Mouse (Mus musculus): Measurements from ENCODE around the gene Xrcc4. TPM values are rescaled to one million over a fixed set of nuclear protein-coding genes. Genes with fewer than 3 reads are reported as not detected.

Xrcc4 gene
- polyA plus RNA-seq, 1 experiment from 2014 or later, result 15.5 TPM

DNA sequence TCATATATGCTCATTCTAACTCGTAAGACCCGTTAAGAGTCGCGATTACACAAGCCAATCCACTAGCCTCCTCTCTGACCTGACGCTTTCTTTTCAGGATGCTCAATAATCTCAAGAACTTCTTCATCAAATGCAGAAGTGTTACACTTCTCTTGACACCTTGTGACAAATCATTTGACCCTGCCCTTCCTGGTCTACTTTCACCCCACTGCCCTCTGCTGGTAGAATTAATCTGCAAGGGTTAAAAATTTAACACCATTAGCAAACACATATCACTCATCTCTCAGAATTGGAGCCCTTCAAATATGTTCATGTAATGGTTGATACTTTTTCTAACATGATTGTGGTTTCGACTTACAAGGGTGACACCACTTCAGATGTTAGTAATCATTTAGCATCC is 37.7 kb downstream of the Xrcc4 start:
- Histone ChIP-seq H3K4me2 (ENCODE audit: low read length) (no peak overlapping the region), H3K36me3 (ENCODE audit: control insufficient read depth, insufficient read depth) (no peaks in the 10 kb centered on the region), H3K27me3 (replicated peaks; ENCODE audit: control insufficient read depth, insufficient read depth, low read length) (no peaks in the 10 kb centered on the region), H3K4me1 (replicated peaks; ENCODE audit: control insufficient read depth, insufficient read depth, low read length) (no peaks in the 10 kb centered on the region), H3K9me3 (ENCODE audit: control insufficient read depth, low read length) (no peaks in the 10 kb centered on the region), H3K4me3 (replicated peaks; ENCODE audit: low read length) (no peak overlapping the region), H3K27ac (ENCODE audit: low read length) (no peak overlapping the region), H3K9ac (replicated peaks; ENCODE audit: low read depth, low read length) (no peak overlapping the region)
- no peak for ATAC-seq
- WGBS, result 80% methylated on average over 6 of the region's 6 CpGs

DNA sequence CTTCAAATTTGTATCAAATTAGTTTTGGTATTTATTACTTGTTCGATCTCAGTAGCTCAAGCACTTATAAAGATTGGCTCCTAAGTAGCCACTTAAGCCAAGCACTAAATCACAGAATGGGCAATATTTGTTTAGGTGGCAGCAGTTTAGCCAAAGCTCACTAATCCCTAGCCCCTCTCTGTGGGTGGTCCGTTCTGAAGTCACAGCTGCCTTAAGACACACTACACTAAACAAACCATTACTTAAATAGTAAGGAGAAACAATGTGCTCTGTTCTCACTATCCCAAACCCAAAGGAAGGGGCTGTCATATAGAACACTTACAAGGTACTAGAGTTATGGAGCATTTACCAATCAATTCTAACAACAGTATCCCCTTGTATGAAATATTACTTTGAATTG is 49.8 kb downstream of the Xrcc4 start:
- ATAC-seq, result no peak
- H3K4me2 ChIP-seq (ENCODE audit: low read length), result no peak overlapping the region
- no peaks in the 10 kb centered on the region for H3K4me1 ChIP-seq (replicated peaks; ENCODE audit: control insufficient read depth, insufficient read depth, low read length)
- WGBS, result 6% methylated on average over 2 of the region's 2 CpGs
- H3K27ac ChIP-seq (ENCODE audit: low read length), result no peak overlapping the region
- no peak overlapping the region for H3K4me3 ChIP-seq (replicated peaks; ENCODE audit: low read length)
- no peak overlapping the region for H3K9ac ChIP-seq (replicated peaks; ENCODE audit: low read depth, low read length)
- H3K36me3 ChIP-seq (ENCODE audit: control insufficient read depth, insufficient read depth), result no peaks in the 10 kb centered on the region
- no peaks in the 10 kb centered on the region for H3K9me3 ChIP-seq (ENCODE audit: control insufficient read depth, low read length)
- no peaks in the 10 kb centered on the region for H3K27me3 ChIP-seq (replicated peaks; ENCODE audit: control insufficient read depth, insufficient read depth, low read length)

DNA sequence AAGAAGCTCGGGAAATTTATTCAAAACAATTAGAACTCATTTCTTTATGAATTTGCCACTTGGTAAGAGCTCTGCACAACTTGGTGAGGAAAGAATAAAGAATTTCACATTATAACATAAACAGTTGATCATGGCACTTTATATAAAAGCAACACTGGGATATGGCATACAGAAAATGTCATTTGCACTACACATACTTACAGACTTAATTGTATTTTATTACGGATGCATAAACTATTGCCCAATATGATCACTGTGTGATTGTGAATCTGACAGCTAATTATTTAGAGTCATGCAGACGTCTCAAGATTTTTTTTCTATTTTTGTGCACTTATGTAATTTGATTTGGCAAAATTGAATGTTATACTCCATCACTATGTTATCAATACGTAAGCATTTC is 56.4 kb downstream of the Xrcc4 start:
- Histone ChIP-seq H3K9me3 (ENCODE audit: control insufficient read depth, low read length) (no peaks in the 10 kb centered on the region), H3K4me3 (replicated peaks; ENCODE audit: low read length) (no peak overlapping the region), H3K9ac (replicated peaks; ENCODE audit: low read depth, low read length) (no peak overlapping the region), H3K4me2 (ENCODE audit: low read length) (no peak overlapping the region), H3K36me3 (ENCODE audit: control insufficient read depth, insufficient read depth) (no peaks in the 10 kb centered on the region), H3K27ac (ENCODE audit: low read length) (no peak overlapping the region), H3K4me1 (replicated peaks; ENCODE audit: control insufficient read depth, insufficient read depth, low read length) (no peaks in the 10 kb centered on the region), H3K27me3 (replicated peaks; ENCODE audit: control insufficient read depth, insufficient read depth, low read length) (no peaks in the 10 kb centered on the region)
- WGBS, result 52% methylated on average over 4 of the region's 4 CpGs
- no peak for ATAC-seq

DNA sequence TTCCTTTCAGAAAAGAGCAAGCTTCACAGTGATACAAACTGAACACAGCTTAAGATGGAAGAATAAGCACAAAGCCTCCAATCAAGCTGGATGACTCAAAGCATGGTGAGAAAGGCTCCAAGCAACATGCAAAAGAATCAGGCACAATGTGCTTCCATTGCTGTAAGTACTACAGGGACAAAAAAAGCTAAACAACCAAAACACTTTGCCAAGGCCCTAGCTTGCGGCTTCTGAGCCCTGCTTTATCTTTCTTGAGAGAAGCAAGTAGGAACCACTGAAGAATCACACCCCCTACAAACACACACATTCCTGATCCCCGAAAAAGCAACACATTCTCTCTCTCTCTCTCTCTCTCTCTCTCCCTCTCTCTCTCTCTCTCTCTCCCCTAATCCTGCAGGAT is 56.9 kb downstream of the Xrcc4 start:
- H3K36me3 ChIP-seq (ENCODE audit: control insufficient read depth, insufficient read depth), result no peaks in the 10 kb centered on the region
- H3K27me3 ChIP-seq (replicated peaks; ENCODE audit: control insufficient read depth, insufficient read depth, low read length), result no peaks in the 10 kb centered on the region
- no peaks in the 10 kb centered on the region for H3K9me3 ChIP-seq (ENCODE audit: control insufficient read depth, low read length)
- H3K4me3 ChIP-seq (replicated peaks; ENCODE audit: low read length), result no peak overlapping the region
- no peak overlapping the region for H3K27ac ChIP-seq (ENCODE audit: low read length)
- WGBS, result 15% methylated on average over 2 of the region's 2 CpGs
- H3K9ac ChIP-seq (replicated peaks; ENCODE audit: low read depth, low read length), result no peak overlapping the region
- no peak overlapping the region for H3K4me2 ChIP-seq (ENCODE audit: low read length)
- ATAC-seq, result 0 out of 2 replicates have a peak, but pooled peaks have one; percentile 45
- no peaks in the 10 kb centered on the region for H3K4me1 ChIP-seq (replicated peaks; ENCODE audit: control insufficient read depth, insufficient read depth, low read length)

DNA sequence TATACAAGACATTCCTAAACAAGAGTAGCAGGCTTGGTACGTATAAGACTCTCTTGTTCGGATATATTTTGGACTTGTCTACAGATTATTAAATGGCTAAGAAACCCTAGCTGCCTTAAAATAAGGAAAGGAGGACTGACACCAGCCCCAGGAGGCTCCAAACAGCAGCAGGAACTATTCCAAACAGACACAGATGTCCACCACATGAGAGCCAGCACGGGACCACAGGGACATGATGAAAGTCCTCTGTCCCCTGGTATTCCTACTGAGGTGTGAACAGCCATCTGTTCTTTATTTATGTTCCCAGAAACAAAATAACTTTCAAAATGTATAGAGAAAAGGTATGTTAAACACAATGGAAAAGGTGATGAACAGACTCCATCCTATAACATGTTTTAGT is 58.5 kb downstream of the Xrcc4 start:
- Histone ChIP-seq H3K9ac (replicated peaks; ENCODE audit: low read depth, low read length) (no peak overlapping the region), H3K4me1 (replicated peaks; ENCODE audit: control insufficient read depth, insufficient read depth, low read length) (no peaks in the 10 kb centered on the region), H3K4me3 (replicated peaks; ENCODE audit: low read length) (no peak overlapping the region), H3K9me3 (ENCODE audit: control insufficient read depth, low read length) (no peaks in the 10 kb centered on the region), H3K4me2 (ENCODE audit: low read length) (no peak overlapping the region), H3K36me3 (ENCODE audit: control insufficient read depth, insufficient read depth) (no peaks in the 10 kb centered on the region), H3K27me3 (replicated peaks; ENCODE audit: control insufficient read depth, insufficient read depth, low read length) (no peaks in the 10 kb centered on the region), H3K27ac (ENCODE audit: low read length) (no peak overlapping the region)
- 87% methylated on average over 3 of the region's 3 CpGs for WGBS
- ATAC-seq, result no peak

DNA sequence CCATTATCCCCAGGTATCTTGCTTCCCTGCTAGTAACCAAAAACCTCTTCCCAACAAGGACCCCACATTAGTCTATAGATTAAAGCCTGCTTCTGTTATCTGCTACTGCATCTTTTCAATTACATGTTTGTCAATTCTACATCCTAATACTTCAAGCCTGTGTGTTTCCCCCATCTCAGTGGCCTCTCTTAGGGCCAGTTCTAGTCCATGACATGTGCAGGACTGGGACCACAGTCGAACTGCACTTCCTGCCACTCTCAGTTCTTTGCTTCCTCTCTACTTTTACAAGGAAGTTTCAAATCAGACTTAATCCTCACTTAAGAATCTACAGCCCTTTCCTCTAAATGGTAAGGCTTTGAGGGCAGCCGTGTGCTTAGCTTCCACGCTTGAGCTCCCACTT is 76.8 kb downstream of the Xrcc4 start:
- H3K36me3 ChIP-seq (ENCODE audit: control insufficient read depth, insufficient read depth), result no peaks in the 10 kb centered on the region
- H3K9me3 ChIP-seq (ENCODE audit: control insufficient read depth, low read length), result no peaks in the 10 kb centered on the region
- no peak overlapping the region for H3K9ac ChIP-seq (replicated peaks; ENCODE audit: low read depth, low read length)
- no peak overlapping the region for H3K27ac ChIP-seq (ENCODE audit: low read length)
- no peaks in the 10 kb centered on the region for H3K4me1 ChIP-seq (replicated peaks; ENCODE audit: control insufficient read depth, insufficient read depth, low read length)
- WGBS, result 27% methylated on average over 3 of the region's 3 CpGs
- no peak overlapping the region for H3K4me2 ChIP-seq (ENCODE audit: low read length)
- H3K27me3 ChIP-seq (replicated peaks; ENCODE audit: control insufficient read depth, insufficient read depth, low read length), result no peaks in the 10 kb centered on the region
- no peak overlapping the region for H3K4me3 ChIP-seq (replicated peaks; ENCODE audit: low read length)
- no peak for ATAC-seq

DNA sequence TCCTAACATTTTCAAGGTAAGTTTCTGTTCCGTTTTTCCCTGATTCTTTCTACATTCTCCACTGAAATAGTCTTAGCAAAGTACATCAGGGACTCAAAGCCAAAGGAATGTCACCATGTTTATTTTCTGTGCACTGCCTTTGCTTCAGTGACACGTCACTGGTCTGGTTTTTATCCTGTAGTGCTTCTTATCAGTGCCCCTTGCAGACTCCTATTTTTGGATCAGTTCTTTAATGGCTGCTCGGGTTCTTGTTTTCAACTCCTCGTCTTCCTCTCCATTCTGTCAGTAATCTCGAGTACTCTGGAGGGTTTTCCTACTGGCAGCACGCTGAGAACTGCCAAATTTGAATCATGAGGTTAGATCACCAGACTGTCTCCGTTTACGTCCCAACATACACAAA is 77.2 kb downstream of the Xrcc4 start:
- H3K4me3 ChIP-seq (replicated peaks; ENCODE audit: low read length), result no peak overlapping the region

DNA sequence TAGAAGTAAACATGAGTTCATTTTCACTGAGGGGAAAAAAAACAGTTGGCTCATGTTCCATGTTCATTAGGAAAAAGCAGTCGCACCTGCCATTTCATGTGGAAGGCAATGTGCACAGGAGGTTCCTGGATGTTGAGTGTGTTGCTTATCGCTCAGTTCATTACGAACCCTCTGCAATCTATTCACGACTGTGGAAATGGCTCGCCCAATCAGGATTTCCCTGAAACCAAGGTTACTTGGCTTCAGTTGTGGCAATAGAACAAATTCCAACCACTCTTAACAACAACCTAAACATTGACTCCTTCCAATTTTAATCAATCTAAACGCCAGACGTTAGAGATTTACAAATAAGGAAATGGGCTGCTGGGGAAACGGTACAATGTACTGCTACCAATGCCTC is 78.3 kb downstream of the Xrcc4 start:
- no peaks in the 10 kb centered on the region for H3K4me1 ChIP-seq (replicated peaks; ENCODE audit: control insufficient read depth, insufficient read depth, low read length)
- H3K4me2 ChIP-seq (ENCODE audit: low read length), result no peak overlapping the region
- no peak overlapping the region for H3K27ac ChIP-seq (ENCODE audit: low read length)
- no peak overlapping the region for H3K9ac ChIP-seq (replicated peaks; ENCODE audit: low read depth, low read length)
- no peaks in the 10 kb centered on the region for H3K9me3 ChIP-seq (ENCODE audit: control insufficient read depth, low read length)
- H3K36me3 ChIP-seq (ENCODE audit: control insufficient read depth, insufficient read depth), result no peaks in the 10 kb centered on the region
- peak; percentile 67; the same call in 1 of the 2 replicates for ATAC-seq
- no peak overlapping the region for H3K4me3 ChIP-seq (replicated peaks; ENCODE audit: low read length)
- H3K27me3 ChIP-seq (replicated peaks; ENCODE audit: control insufficient read depth, insufficient read depth, low read length), result no peaks in the 10 kb centered on the region
- WGBS, result 60% methylated on average over 8 of the region's 8 CpGs

More for the DNA sequence above, 77.2 kb downstream of the Xrcc4 start:
- Histone ChIP-seq H3K9me3 (ENCODE audit: control insufficient read depth, low read length) (no peaks in the 10 kb centered on the region), H3K4me2 (ENCODE audit: low read length) (no peak overlapping the region), H3K9ac (replicated peaks; ENCODE audit: low read depth, low read length) (no peak overlapping the region), H3K36me3 (ENCODE audit: control insufficient read depth, insufficient read depth) (no peaks in the 10 kb centered on the region), H3K27me3 (replicated peaks; ENCODE audit: control insufficient read depth, insufficient read depth, low read length) (no peaks in the 10 kb centered on the region), H3K27ac (ENCODE audit: low read length) (no peak overlapping the region), H3K4me1 (replicated peaks; ENCODE audit: control insufficient read depth, insufficient read depth, low read length) (no peaks in the 10 kb centered on the region)
- no peak for ATAC-seq
- WGBS, result 62% methylated on average over 8 of the region's 8 CpGs

DNA sequence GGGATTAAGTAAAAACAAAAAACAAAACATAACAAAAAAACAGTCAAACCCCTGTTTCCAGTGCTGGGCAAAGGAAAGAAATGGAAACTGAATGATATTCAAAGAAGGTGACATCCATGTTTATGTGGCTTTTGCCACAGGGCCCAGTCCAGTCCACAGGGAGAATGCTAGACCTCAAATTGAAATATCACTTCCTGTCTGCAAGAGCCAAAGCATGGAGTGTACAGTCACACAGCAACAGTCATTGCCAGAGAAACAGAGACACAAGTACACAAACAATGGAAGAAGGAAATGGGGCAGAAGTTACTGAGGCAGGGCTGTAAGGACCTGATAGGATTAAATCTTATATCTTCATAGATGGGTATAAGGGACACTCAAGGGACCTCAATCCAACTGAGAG is 79.6 kb downstream of the Xrcc4 start:
- H3K4me2 ChIP-seq (ENCODE audit: low read length), result no peak overlapping the region
- no peak for ATAC-seq
- H3K36me3 ChIP-seq (ENCODE audit: control insufficient read depth, insufficient read depth), result no peaks in the 10 kb centered on the region
- H3K27me3 ChIP-seq (replicated peaks; ENCODE audit: control insufficient read depth, insufficient read depth, low read length), result no peaks in the 10 kb centered on the region
- no peak overlapping the region for H3K9ac ChIP-seq (replicated peaks; ENCODE audit: low read depth, low read length)
- no peak overlapping the region for H3K27ac ChIP-seq (ENCODE audit: low read length)
- H3K4me1 ChIP-seq (replicated peaks; ENCODE audit: control insufficient read depth, insufficient read depth, low read length), result no peaks in the 10 kb centered on the region
- no peak overlapping the region for H3K4me3 ChIP-seq (replicated peaks; ENCODE audit: low read length)
- H3K9me3 ChIP-seq (ENCODE audit: control insufficient read depth, low read length), result no peaks in the 10 kb centered on the region

DNA sequence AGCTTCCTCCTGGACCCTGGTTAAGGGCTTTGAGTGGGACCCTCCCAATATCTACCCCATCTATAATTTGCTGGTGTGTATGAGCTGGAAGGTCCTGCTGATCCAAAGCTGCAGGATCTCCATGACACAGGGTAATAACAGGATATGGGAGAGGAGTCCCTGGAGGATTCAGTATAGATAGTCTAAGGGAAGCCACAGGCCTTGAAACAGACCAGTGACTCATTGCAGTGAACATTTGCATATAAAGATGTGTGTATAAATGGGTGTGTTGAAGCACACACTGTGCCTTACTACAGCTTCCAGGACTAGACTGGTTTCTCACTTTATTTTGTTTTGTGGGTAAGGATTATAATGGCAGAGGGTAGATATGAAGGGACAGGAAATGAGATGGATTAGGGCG is 83.8 kb downstream of the Xrcc4 start:
- Histone ChIP-seq H3K27ac (ENCODE audit: low read length) (no peak overlapping the region), H3K4me3 (replicated peaks; ENCODE audit: low read length) (no peak overlapping the region), H3K27me3 (replicated peaks; ENCODE audit: control insufficient read depth, insufficient read depth, low read length) (no peaks in the 10 kb centered on the region), H3K4me2 (ENCODE audit: low read length) (no peak overlapping the region), H3K4me1 (replicated peaks; ENCODE audit: control insufficient read depth, insufficient read depth, low read length) (no peaks in the 10 kb centered on the region), H3K9ac (replicated peaks; ENCODE audit: low read depth, low read length) (no peak overlapping the region), H3K36me3 (ENCODE audit: control insufficient read depth, insufficient read depth) (no peaks in the 10 kb centered on the region), H3K9me3 (ENCODE audit: control insufficient read depth, low read length) (no peaks in the 10 kb centered on the region)
- WGBS, result 100% methylated on average over 1 of the region's 1 CpGs
- ATAC-seq, result no peak

Data from forebrain, embryonic 16.5 days (tissue).